Comparison of ENCODE assay signal across 12 mouse cellular contexts in genomic region chr7:4794631-4795168, GRCm38 (mm10). TPM values are rescaled to one million over a fixed set of nuclear protein-coding genes. Genes with fewer than 3 reads are reported as not detected.
A peak's percentile ranks its signal among the peaks of the same experiment; 100 is the strongest.
DNase-seq lines count a peak whose midpoint lies in the region; ATAC-seq and TF ChIP-seq lines count a peak whose summit lies in the region.
"Had no signal": no experiment of that assay in that cellular context is flagged by ENCODE, and none has a peak within 500 bp of the region (broad histone marks: within the 10 kb centered on the region; RNA-seq: fewer than 3 reads in every experiment).

No protein-coding gene starts in this region.

- ATAC-seq in forebrain, embryonic 13.5 days = no peak
- no peak for ATAC-seq in forebrain, embryonic 15.5 days (replicated peaks)
- no peak for ATAC-seq in lung, embryonic 15.5 days (ENCODE audit: borderline replicate concordance, extremely low read depth, low FRiP score, low TSS enrichment)
- ATAC-seq in intestine, embryonic 16.5 days = peak; percentile 12; the same call in 1 of the 2 replicates
- ATAC-seq: forebrain, embryonic 14.5 days; lung, postnatal 0 days had no signal

- peaks cover 19% of the 10 kb centered on the region for H3K4me1 ChIP-seq in forebrain, embryonic 13.5 days
- H3K4me1 ChIP-seq in forebrain, embryonic 15.5 days = peaks cover 20% of the 10 kb centered on the region
- peaks cover 21% of the 10 kb centered on the region for H3K4me1 ChIP-seq in lung, embryonic 15.5 days
- peaks cover 20% of the 10 kb centered on the region for H3K4me1 ChIP-seq in intestine, embryonic 16.5 days (ENCODE audit: control insufficient read depth, insufficient read depth, low read length)
- peaks cover 5% of the 10 kb centered on the region; the same call in 1 of the 2 replicates for H3K4me1 ChIP-seq in small intestine, adult 2 months (ENCODE audit: control insufficient read depth, insufficient read depth, insufficient read length, low read length)

- TF ChIP-seq POLR2A in small intestine, adult 2 months (IDR thresholded peaks at IDR 0.05; ENCODE audit: low read depth, low read length) = no peak

- no peaks in the 10 kb centered on the region for H3K9me3 ChIP-seq in forebrain, embryonic 13.5 days (replicated peaks)
- H3K9me3 ChIP-seq in forebrain, embryonic 15.5 days = no peaks in the 10 kb centered on the region
- no peaks in the 10 kb centered on the region for H3K9me3 ChIP-seq in lung, embryonic 15.5 days
- no peaks in the 10 kb centered on the region for H3K9me3 ChIP-seq in intestine, embryonic 16.5 days (ENCODE audit: control insufficient read depth, low read length)

- no peak overlapping the region for H3K27ac ChIP-seq in forebrain, embryonic 13.5 days
- no peak overlapping the region for H3K27ac ChIP-seq in forebrain, embryonic 15.5 days (replicated peaks)
- H3K27ac ChIP-seq in lung, embryonic 15.5 days = no peak overlapping the region
- peak overlapping the region; percentile 56 for H3K27ac ChIP-seq in intestine, embryonic 16.5 days (ENCODE audit: low read length)
- 0 out of 2 replicates have a peak overlapping the region, but pooled peaks have one; percentile 6 for H3K27ac ChIP-seq in small intestine, adult 2 months (ENCODE audit: insufficient read depth, low read depth, low read length)

- peaks cover 11% of the 10 kb centered on the region; the same call in 1 of the 2 replicates for H3K27me3 ChIP-seq in forebrain, embryonic 13.5 days
- no peaks in the 10 kb centered on the region for H3K27me3 ChIP-seq in forebrain, embryonic 15.5 days
- 0 out of 2 replicates have a peak, but pooled peaks cover 2% of the 10 kb centered on the region for H3K27me3 ChIP-seq in lung, embryonic 15.5 days
- H3K27me3 ChIP-seq in intestine, embryonic 16.5 days (replicated peaks; ENCODE audit: control insufficient read depth, insufficient read depth, low read length) = no peaks in the 10 kb centered on the region
- H3K27me3 ChIP-seq in small intestine, adult 2 months (ENCODE audit: control insufficient read depth, insufficient read depth, low read length) = no peaks in the 10 kb centered on the region

- 0 out of 2 replicates have a peak overlapping the region, but pooled peaks have one; percentile 88 for H3K4me2 ChIP-seq in forebrain, embryonic 13.5 days
- H3K4me2 ChIP-seq in forebrain, embryonic 15.5 days (replicated peaks) = no peak overlapping the region
- H3K4me2 ChIP-seq in lung, embryonic 15.5 days = peak overlapping the region; percentile 84
- peak overlapping the region; percentile 92; the same call in 1 of the 2 replicates for H3K4me2 ChIP-seq in intestine, embryonic 16.5 days (ENCODE audit: low read depth, low read length)

- DNase-seq in lung, postnatal 10 days = no peak
- DNase-seq in adrenal gland, adult 18-20 months (ENCODE audit: low spot score in 2 of 2) = no peak
- DNase-seq in adrenal gland, postnatal 4 days (ENCODE audit: low spot score in 2 of 2) = no peak
- DNase-seq: cerebellum, adult 2 months; heart, adult 18-20 months had no signal

- peaks cover 43% of the 10 kb centered on the region for H3K36me3 ChIP-seq in forebrain, embryonic 13.5 days (ENCODE audit: poor library complexity, severe bottlenecking)
- H3K36me3 ChIP-seq in forebrain, embryonic 15.5 days = peaks cover 37% of the 10 kb centered on the region
- peaks cover 46% of the 10 kb centered on the region for H3K36me3 ChIP-seq in lung, embryonic 15.5 days
- H3K36me3 ChIP-seq in intestine, embryonic 16.5 days (ENCODE audit: control insufficient read depth, insufficient read depth, low read length) = peaks cover 19% of the 10 kb centered on the region
- peaks cover 20% of the 10 kb centered on the region for H3K36me3 ChIP-seq in small intestine, adult 2 months (ENCODE audit: control insufficient read depth, insufficient read depth, low read length)

- TF ChIP-seq CTCF in small intestine, adult 2 months (IDR thresholded peaks at IDR 0.05; ENCODE audit: extremely low read depth, insufficient read length, insufficient replicate concordance, low read depth, low read length) = no peak

- 89% methylated on average over 3 of the region's 3 CpGs for WGBS in forebrain, embryonic 13.5 days
- WGBS in forebrain, embryonic 15.5 days = 84% methylated on average over 3 of the region's 3 CpGs
- whole genome bisulfite sequencing in lung, embryonic 15.5 days = 65% methylated on average over 3 of the region's 3 CpGs
- 76% methylated on average over 3 of the region's 3 CpGs for WGBS in intestine, embryonic 16.5 days
- 59% methylated on average over 3 of the region's 3 CpGs for WGBS in small intestine, adult 2 months

- no peak overlapping the region for H3K4me3 ChIP-seq in forebrain, embryonic 13.5 days
- no peak overlapping the region for H3K4me3 ChIP-seq in forebrain, embryonic 15.5 days
- peak overlapping the region; percentile 87; the same call in 1 of the 2 replicates for H3K4me3 ChIP-seq in lung, embryonic 15.5 days
- peak overlapping the region; percentile 87; the same call in 1 of the 2 replicates for H3K4me3 ChIP-seq in intestine, embryonic 16.5 days (ENCODE audit: low read length)
- no peak overlapping the region for H3K4me3 ChIP-seq in small intestine, adult 2 months (ENCODE audit: low read depth, low read length)

- 0 out of 2 replicates have a peak overlapping the region, but pooled peaks have one; percentile 99 for H3K9ac ChIP-seq in forebrain, embryonic 13.5 days
- no peak overlapping the region for H3K9ac ChIP-seq in forebrain, embryonic 15.5 days (replicated peaks)
- H3K9ac ChIP-seq in lung, embryonic 15.5 days = 0 out of 2 replicates have a peak overlapping the region, but pooled peaks have one; percentile 16
- peak overlapping the region; percentile 97; the same call in 1 of the 2 replicates for H3K9ac ChIP-seq in intestine, embryonic 16.5 days (ENCODE audit: low read depth, low read length)

RNA-seq across cellular contexts. Expression of gene Rpl28, which starts 2.0 kb away (rescaled TPM):
- 244 and 284 TPM in 2 replicates for polyA plus RNA-seq in forebrain, embryonic 13.5 days (2015; fragmentation: Nextera tagmentation; extraction: Ambion mirVana)
- polyA plus RNA-seq in forebrain, embryonic 15.5 days (2015; fragmentation: Nextera tagmentation; extraction: Ambion mirVana) = 224 and 256 TPM in 2 replicates
- 314 and 334 TPM in 2 replicates for polyA plus RNA-seq in lung, embryonic 15.5 days (2015; fragmentation: Nextera tagmentation; extraction: Ambion mirVana)
- polyA plus RNA-seq in intestine, embryonic 16.5 days (2015; fragmentation: Nextera tagmentation; extraction: Ambion mirVana) = 320 and 345 TPM in 2 replicates
- 141 and 355 TPM in 2 replicates for polyA plus RNA-seq in small intestine, adult 2 months (2012; rRNA removed)
- 100 to 1,000 TPM; 849 to 923 TPM for total RNA-seq in adrenal gland, adult 18-20 months (2021)
- 1,000 to 10,000 TPM; 1,263 to 1,302 TPM for total RNA-seq in adrenal gland, postnatal 4 days (2021)

RNA-seq across cellular contexts. Expression of gene Tmem238, which starts 5.2 kb away (rescaled TPM):
- polyA plus RNA-seq in forebrain, embryonic 13.5 days (2015; fragmentation: Nextera tagmentation; extraction: Ambion mirVana) = 2.6 and 2.7 TPM in 2 replicates
- 3.5 TPM in 2 replicates for polyA plus RNA-seq in forebrain, embryonic 15.5 days (2015; fragmentation: Nextera tagmentation; extraction: Ambion mirVana)
- 20.8 and 21.4 TPM in 2 replicates for polyA plus RNA-seq in lung, embryonic 15.5 days (2015; fragmentation: Nextera tagmentation; extraction: Ambion mirVana)
- polyA plus RNA-seq in intestine, embryonic 16.5 days (2015; fragmentation: Nextera tagmentation; extraction: Ambion mirVana) = 32.8 and 35.9 TPM in 2 replicates
- polyA plus RNA-seq in small intestine, adult 2 months (2012; rRNA removed) = 225 and 544 TPM in 2 replicates
- 10 to 100 TPM in 1 of 2 experiments, 1 to 10 TPM in 1; 6.5 to 12.1 TPM for total RNA-seq in adrenal gland, adult 18-20 months (2021)
- 1 to 10 TPM; 7.1 to 9.0 TPM for total RNA-seq in adrenal gland, postnatal 4 days (2021)

RNA-seq across cellular contexts. Expression of gene Tmem190, which starts 12.0 kb away (rescaled TPM):
- polyA plus RNA-seq in forebrain, embryonic 13.5 days (2015; fragmentation: Nextera tagmentation; extraction: Ambion mirVana) = not detected in 2 replicates
- polyA plus RNA-seq in forebrain, embryonic 15.5 days (2015; fragmentation: Nextera tagmentation; extraction: Ambion mirVana) = not detected in 2 replicates
- polyA plus RNA-seq in lung, embryonic 15.5 days (2015; fragmentation: Nextera tagmentation; extraction: Ambion mirVana) = 0.57 and 0.76 TPM in 2 replicates
- 0.75 and 1.0 TPM in 2 replicates for polyA plus RNA-seq in intestine, embryonic 16.5 days (2015; fragmentation: Nextera tagmentation; extraction: Ambion mirVana)
- polyA plus RNA-seq in small intestine, adult 2 months (2012; rRNA removed) = not detected in 2 replicates
- not detected for total RNA-seq in adrenal gland, adult 18-20 months (2021)
- not detected for total RNA-seq in adrenal gland, postnatal 4 days (2021)
- total RNA-seq: heart, adult 18-20 months had no signal
- polyA plus RNA-seq: cerebellum, adult 2 months; forebrain, embryonic 14.5 days had no signal

RNA-seq across cellular contexts. Expression of gene Il11, which starts 12.0 kb away (rescaled TPM):
- 0.17 and 0.40 TPM in 2 replicates for polyA plus RNA-seq in forebrain, embryonic 13.5 days (2015; fragmentation: Nextera tagmentation; extraction: Ambion mirVana)
- 0.56 and 1.2 TPM in 2 replicates for polyA plus RNA-seq in forebrain, embryonic 15.5 days (2015; fragmentation: Nextera tagmentation; extraction: Ambion mirVana)
- polyA plus RNA-seq in lung, embryonic 15.5 days (2015; fragmentation: Nextera tagmentation; extraction: Ambion mirVana) = 0.19 and 0.26 TPM in 2 replicates
- 0.09 TPM in 1 of 2 replicates, not detected in the other for polyA plus RNA-seq in intestine, embryonic 16.5 days (2015; fragmentation: Nextera tagmentation; extraction: Ambion mirVana)
- polyA plus RNA-seq in small intestine, adult 2 months (2012; rRNA removed) = 0.25 and 0.32 TPM in 2 replicates
- total RNA-seq in adrenal gland, adult 18-20 months (2021) = under 1 TPM; 0.17 to 0.51 TPM
- under 1 TPM; 0.14 to 0.31 TPM for total RNA-seq in adrenal gland, postnatal 4 days (2021)
- total RNA-seq: heart, adult 18-20 months had no signal

RNA-seq across cellular contexts. Expression of gene Ube2s, which starts 17.7 kb away (rescaled TPM):
- polyA plus RNA-seq in forebrain, embryonic 13.5 days (2015; fragmentation: Nextera tagmentation; extraction: Ambion mirVana) = 398 and 454 TPM in 2 replicates
- polyA plus RNA-seq in forebrain, embryonic 15.5 days (2015; fragmentation: Nextera tagmentation; extraction: Ambion mirVana) = 363 and 383 TPM in 2 replicates
- polyA plus RNA-seq in lung, embryonic 15.5 days (2015; fragmentation: Nextera tagmentation; extraction: Ambion mirVana) = 409 and 411 TPM in 2 replicates
- polyA plus RNA-seq in intestine, embryonic 16.5 days (2015; fragmentation: Nextera tagmentation; extraction: Ambion mirVana) = 238 and 256 TPM in 2 replicates
- 78.5 and 131 TPM in 2 replicates for polyA plus RNA-seq in small intestine, adult 2 months (2012; rRNA removed)
- total RNA-seq in adrenal gland, adult 18-20 months (2021) = 100 to 1,000 TPM; 119 to 128 TPM
- 100 to 1,000 TPM; 140 to 156 TPM for total RNA-seq in adrenal gland, postnatal 4 days (2021)

Comparison
In these comparisons a context has a peak if more than half of its experiments do, and no peak if none do; other contexts are left out.
1. H3K27ac ChIP-seq: peak in intestine, embryonic 16.5 days (single experiment) and small intestine, adult 2 months (single experiment); none in forebrain, embryonic 13.5 days (single experiment), forebrain, embryonic 15.5 days (single experiment) and lung, embryonic 15.5 days (single experiment).
2. H3K4me3 ChIP-seq: peak in lung, embryonic 15.5 days (single experiment) and intestine, embryonic 16.5 days (single experiment); none in forebrain, embryonic 13.5 days (single experiment), forebrain, embryonic 15.5 days (single experiment) and small intestine, adult 2 months (single experiment).